Mouse (Mus musculus): ENCODE measurements around the gene Masp2. TPM values are rescaled to one million over a fixed set of nuclear protein-coding genes. Genes with fewer than 3 reads are reported as not detected.

Masp2 gene
- polyA plus RNA-seq, 1 experiment from 2014 or later = 112 TPM

GRCm38 (mm10) chr4:148604141-148604540 is 1.8 kb downstream of the Masp2 start:
- H3K36me3 ChIP-seq (replicated peaks; ENCODE audit: insufficient read depth, low read length) = peaks cover 4% of the 10 kb centered on the region; the same call in 1 of the 2 replicates
- H3K9ac ChIP-seq (replicated peaks) = no peak overlapping the region
- DNase-seq = no peak
- peaks cover 8% of the 10 kb centered on the region; the same call in 1 of the 2 replicates for H3K4me1 ChIP-seq (ENCODE audit: insufficient read depth)
- TF ChIP-seq EP300 (IDR thresholded peaks at IDR 0.05; ENCODE audit: low read depth) = no peak
- H3K4me2 ChIP-seq (ENCODE audit: low read depth, low read length) = peak overlapping the region; percentile 61
- 68% methylated on average over 7 of the region's 7 CpGs for WGBS (ENCODE audit: insufficient replicate concordance)
- no peaks in the 10 kb centered on the region for H3K27me3 ChIP-seq (ENCODE audit: insufficient read depth, low read length)
- no peak overlapping the region for H3K27ac ChIP-seq (ENCODE audit: low read depth)
- 0 out of 2 replicates have a peak overlapping the region, but pooled peaks have one; percentile 45 for H3K4me3 ChIP-seq (ENCODE audit: low read depth, low read length)
- no peak for ATAC-seq
- no peaks in the 10 kb centered on the region for H3K9me3 ChIP-seq (ENCODE audit: low read length)

GRCm38 (mm10) chr4:148604541-148605165 is 2.3 kb downstream of the Masp2 start:
- H3K4me2 ChIP-seq (ENCODE audit: low read depth, low read length) = peak overlapping the region; percentile 61; the same call in 1 of the 2 replicates
- H3K27me3 ChIP-seq (ENCODE audit: insufficient read depth, low read length) = no peaks in the 10 kb centered on the region
- TF ChIP-seq CTCF (IDR thresholded peaks at IDR 0.05; ENCODE audit: low read depth) (peak; percentile 82), EP300 (IDR thresholded peaks at IDR 0.05; ENCODE audit: low read depth) (no peak)
- DNase-seq (peak; percentile 81), ATAC-seq (no peak)
- H3K36me3 ChIP-seq (replicated peaks; ENCODE audit: insufficient read depth, low read length) = peaks cover 4% of the 10 kb centered on the region; the same call in 1 of the 2 replicates
- H3K4me1 ChIP-seq (ENCODE audit: insufficient read depth) = peaks cover 8% of the 10 kb centered on the region; the same call in 1 of the 2 replicates
- 92% methylated on average over 3 of the region's 3 CpGs for whole genome bisulfite sequencing (ENCODE audit: insufficient replicate concordance)
- no peak overlapping the region for H3K9ac ChIP-seq (replicated peaks)
- no peak overlapping the region for H3K4me3 ChIP-seq (ENCODE audit: low read depth, low read length)
- H3K9me3 ChIP-seq (ENCODE audit: low read length) = no peaks in the 10 kb centered on the region
- H3K27ac ChIP-seq (ENCODE audit: low read depth) = no peak overlapping the region

GRCm38 (mm10) chr4:148607758-148608157 is 5.4 kb downstream of the Masp2 start:
- H3K9me3 ChIP-seq (ENCODE audit: low read length) = no peaks in the 10 kb centered on the region
- no peak for TF ChIP-seq EP300 (IDR thresholded peaks at IDR 0.05; ENCODE audit: low read depth)
- peak; percentile 95 for TF ChIP-seq CTCF (IDR thresholded peaks at IDR 0.05; ENCODE audit: low read depth)
- WGBS (ENCODE audit: insufficient replicate concordance) = 16% methylated on average over 5 of the region's 5 CpGs
- peaks cover 8% of the 10 kb centered on the region; the same call in 1 of the 2 replicates for H3K4me1 ChIP-seq (ENCODE audit: insufficient read depth)
- peaks cover 22% of the 10 kb centered on the region for H3K36me3 ChIP-seq (replicated peaks; ENCODE audit: insufficient read depth, low read length)
- DNase-seq (peak; percentile 85), ATAC-seq (peak; percentile 52)
- H3K4me3 ChIP-seq (ENCODE audit: low read depth, low read length) = no peak overlapping the region
- H3K9ac ChIP-seq (replicated peaks) = no peak overlapping the region
- H3K4me2 ChIP-seq (ENCODE audit: low read depth, low read length) = no peak overlapping the region
- no peak overlapping the region for H3K27ac ChIP-seq (ENCODE audit: low read depth)
- no peaks in the 10 kb centered on the region for H3K27me3 ChIP-seq (ENCODE audit: insufficient read depth, low read length)

GRCm38 (mm10) chr4:148609805-148610204 is 7.5 kb downstream of the Masp2 start:
- DNase-seq (no peak), ATAC-seq (peak; percentile 35; the same call in 1 of the 2 replicates)
- H3K4me1 ChIP-seq (ENCODE audit: insufficient read depth) = no peaks in the 10 kb centered on the region
- H3K9me3 ChIP-seq (ENCODE audit: low read length) = no peaks in the 10 kb centered on the region
- H3K36me3 ChIP-seq (replicated peaks; ENCODE audit: insufficient read depth, low read length) = peaks cover 36% of the 10 kb centered on the region
- whole genome bisulfite sequencing (ENCODE audit: insufficient replicate concordance) = 76% methylated on average over 5 of the region's 5 CpGs
- H3K27me3 ChIP-seq (ENCODE audit: insufficient read depth, low read length) = no peaks in the 10 kb centered on the region
- no peak overlapping the region for H3K4me2 ChIP-seq (ENCODE audit: low read depth, low read length)
- no peak overlapping the region for H3K4me3 ChIP-seq (ENCODE audit: low read depth, low read length)
- TF ChIP-seq EP300 (IDR thresholded peaks at IDR 0.05; ENCODE audit: low read depth) (no peak), CTCF (IDR thresholded peaks at IDR 0.05; ENCODE audit: low read depth) (no peak)
- no peak overlapping the region for H3K27ac ChIP-seq (ENCODE audit: low read depth)
- no peak overlapping the region for H3K9ac ChIP-seq (replicated peaks)

- no peak overlapping the region for H3K4me2 ChIP-seq (ENCODE audit: low read depth, low read length)
- ATAC-seq (no peak), DNase-seq (no peak)
- H3K27ac ChIP-seq (ENCODE audit: low read depth) = no peak overlapping the region
- no peak overlapping the region for H3K9ac ChIP-seq (replicated peaks)
- H3K9me3 ChIP-seq (ENCODE audit: low read length) = no peaks in the 10 kb centered on the region
- H3K4me3 ChIP-seq (ENCODE audit: low read depth, low read length) = no peak overlapping the region
- WGBS (ENCODE audit: insufficient replicate concordance) = 64% methylated on average over 5 of the region's 5 CpGs
- H3K36me3 ChIP-seq (replicated peaks; ENCODE audit: insufficient read depth, low read length) = peaks cover 46% of the 10 kb centered on the region
- no peaks in the 10 kb centered on the region for H3K27me3 ChIP-seq (ENCODE audit: insufficient read depth, low read length)
- no peak for TF ChIP-seq EP300 (IDR thresholded peaks at IDR 0.05; ENCODE audit: low read depth)
- TF ChIP-seq CTCF (IDR thresholded peaks at IDR 0.05; ENCODE audit: low read depth) = no peak
- no peaks in the 10 kb centered on the region for H3K4me1 ChIP-seq (ENCODE audit: insufficient read depth)
These were observed 8.4 kb downstream of the Masp2 start for GRCm38 (mm10) chr4:148610631-148611364.

GRCm38 (mm10) chr4:148612557-148612956 is 10.2 kb downstream of the Masp2 start:
- Histone ChIP-seq H3K27ac (ENCODE audit: low read depth) (no peak overlapping the region), H3K36me3 (replicated peaks; ENCODE audit: insufficient read depth, low read length) (peaks cover 51% of the 10 kb centered on the region)
- 68% methylated on average over 4 of the region's 4 CpGs for WGBS (ENCODE audit: insufficient replicate concordance)

More at GRCm38 (mm10) chr4:148612557-148612956, 10.2 kb downstream of the Masp2 start:
- H3K4me3 ChIP-seq (ENCODE audit: low read depth, low read length) = no peak overlapping the region
- H3K9ac ChIP-seq (replicated peaks) = no peak overlapping the region
- H3K4me2 ChIP-seq (ENCODE audit: low read depth, low read length) = no peak overlapping the region
- DNase-seq (no peak), ATAC-seq (no peak)
- no peaks in the 10 kb centered on the region for H3K4me1 ChIP-seq (ENCODE audit: insufficient read depth)
- no peak for TF ChIP-seq EP300 (IDR thresholded peaks at IDR 0.05; ENCODE audit: low read depth)
- no peak for TF ChIP-seq CTCF (IDR thresholded peaks at IDR 0.05; ENCODE audit: low read depth)
- H3K9me3 ChIP-seq (ENCODE audit: low read length) = no peaks in the 10 kb centered on the region
- no peaks in the 10 kb centered on the region for H3K27me3 ChIP-seq (ENCODE audit: insufficient read depth, low read length)
